Mouse (Mus musculus): ENCODE measurements around the gene Kctd13.
A peak's percentile ranks its signal among the peaks of the same experiment; 100 is the strongest.
"Not testable (repeated sequence)": the region's sequence is repeated elsewhere in the genome, so short reads cannot be mapped to it uniquely, and the experiment has no call there.

Kctd13 gene

DNA sequence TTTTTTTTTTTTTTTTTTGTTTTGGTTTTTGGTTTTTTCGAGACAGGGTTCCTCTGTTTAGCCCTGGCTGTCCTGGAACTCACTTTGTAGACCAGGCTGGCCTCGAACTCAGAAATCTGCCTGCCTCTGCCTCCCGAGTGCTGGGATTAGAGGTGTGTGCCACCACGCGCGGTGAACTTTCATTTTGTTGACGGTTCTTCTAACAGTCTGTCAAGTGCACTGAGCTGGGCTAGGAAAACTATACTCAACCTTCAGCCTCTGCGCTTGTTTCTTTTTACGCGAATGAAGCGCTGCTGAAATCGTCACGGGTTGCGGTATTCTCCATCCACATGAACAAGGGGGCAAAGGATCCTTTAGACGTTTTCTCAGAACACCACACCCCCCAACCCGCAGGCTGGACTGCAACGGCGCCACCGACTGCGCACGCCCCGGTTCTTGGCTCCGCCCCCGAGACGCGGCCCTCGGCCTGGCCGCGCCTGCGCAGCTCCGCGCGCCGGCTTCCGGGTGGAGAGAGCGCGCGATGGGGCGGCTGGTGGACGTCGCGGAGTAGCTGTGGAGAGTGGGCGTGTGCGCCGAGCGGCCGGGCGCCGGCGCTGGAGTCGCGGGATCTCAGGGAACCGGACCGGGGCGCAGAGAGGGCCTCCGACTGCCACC, at the start of gene Kctd13:
Gene Kctd13 (plus strand): TSS at position 496 of the 654 bp plus-strand sequence.
- peak; percentile 90 for DNase-seq (ENCODE audit: low spot score)

GRCm38 (mm10) chr7:126881040-126881439, 47.6 kb upstream of the Kctd13 start:
- DNase-seq (ENCODE audit: low spot score): peak; percentile 30

GRCm38 (mm10) chr7:126883731-126884181, 44.9 kb upstream of the Kctd13 start:
- peak; percentile 45 for DNase-seq (ENCODE audit: low spot score)

- DNase-seq (ENCODE audit: low spot score): peak; percentile 98
Observed at GRCm38 (mm10) chr7:126884286-126885164, 44.2 kb upstream of the Kctd13 start, which contains the start of gene Taok2. Taok2 (minus strand) TSS chr7:126884703.

DNA sequence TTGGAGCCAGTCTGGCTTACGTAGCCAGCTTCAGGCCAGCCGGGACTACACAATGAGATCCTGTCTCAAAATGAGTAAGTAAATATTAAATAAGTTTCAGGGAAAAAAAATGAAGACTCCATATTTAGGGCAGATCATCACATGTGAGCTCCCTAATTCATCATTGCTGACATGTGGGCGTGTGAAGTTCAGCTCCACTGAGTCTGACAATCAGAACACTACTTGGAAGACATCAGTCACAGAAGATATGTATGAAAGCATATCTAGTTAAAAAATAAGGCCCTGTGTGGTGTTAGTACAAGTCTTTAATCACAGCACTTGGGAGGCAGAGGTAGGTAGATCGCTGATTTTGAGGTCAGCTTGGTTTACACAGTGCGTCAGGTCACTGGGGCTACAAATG, 41.4 kb upstream of the Kctd13 start:
- no peak for DNase-seq (ENCODE audit: low spot score)

- peak; percentile 35 for DNase-seq (ENCODE audit: low spot score)
Observed at GRCm38 (mm10) chr7:126888852-126889251, 39.8 kb upstream of the Kctd13 start.

DNA sequence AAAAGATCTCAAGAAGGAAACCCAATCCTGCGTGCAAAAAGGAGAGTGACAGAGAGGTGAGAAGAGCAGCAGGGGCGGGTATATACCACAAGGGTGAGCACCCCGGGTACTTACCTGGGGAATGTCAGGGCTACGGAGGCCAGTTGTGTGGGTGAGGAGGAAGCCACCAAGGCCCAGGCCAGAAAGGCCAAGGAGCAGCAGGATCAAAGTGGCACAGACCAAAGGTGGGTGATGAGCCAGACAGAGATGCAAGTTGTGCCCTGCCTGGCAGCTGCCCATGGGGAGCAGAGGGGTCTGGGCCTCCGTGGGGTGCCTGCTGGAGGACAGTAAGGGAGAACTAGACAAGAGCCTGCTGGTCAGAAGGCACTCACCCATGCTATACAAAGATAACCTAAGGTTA, 31.8 kb upstream of the Kctd13 start:
- DNase-seq (ENCODE audit: low spot score): no peak

DNA sequence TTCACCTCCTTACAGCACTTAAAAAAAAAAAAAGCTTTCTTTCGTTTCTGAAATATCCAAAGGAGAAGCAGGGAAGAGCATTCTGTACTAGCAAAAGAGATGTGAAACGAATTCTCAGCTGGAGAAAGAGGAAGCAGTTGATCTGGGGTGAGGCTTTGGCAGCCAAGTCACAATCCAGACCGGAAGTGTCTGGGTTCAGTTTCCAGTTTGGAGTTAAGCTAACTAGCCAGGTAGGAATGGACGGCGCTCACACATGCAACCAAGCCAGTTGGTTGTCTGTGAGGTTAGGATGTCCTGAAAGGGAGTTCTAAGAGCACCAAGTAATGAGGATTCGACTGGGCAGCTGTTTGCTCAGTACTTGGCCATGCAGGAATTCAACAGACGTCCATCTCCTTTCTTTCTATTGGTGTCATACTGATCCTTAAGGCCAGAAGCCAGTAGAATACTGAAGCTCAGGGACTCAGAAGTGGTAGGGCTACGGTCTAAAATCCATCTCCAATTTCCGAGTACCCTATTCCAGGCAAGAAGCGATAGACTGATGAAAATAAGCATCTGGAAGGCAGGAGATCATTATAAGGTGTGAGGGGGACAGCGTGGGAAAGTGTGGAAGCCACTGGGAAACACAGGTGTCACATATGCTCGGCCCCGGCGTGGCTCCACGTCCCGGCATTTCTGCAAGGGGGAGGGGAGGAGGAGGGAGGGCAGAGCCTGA, 31.1 kb upstream of the Kctd13 start:
- no peak for DNase-seq (ENCODE audit: low spot score)

- peak; percentile 96 for DNase-seq (ENCODE audit: low spot score)
Observed at GRCm38 (mm10) chr7:126898102-126898990, 30.3 kb upstream of the Kctd13 start.

DNA sequence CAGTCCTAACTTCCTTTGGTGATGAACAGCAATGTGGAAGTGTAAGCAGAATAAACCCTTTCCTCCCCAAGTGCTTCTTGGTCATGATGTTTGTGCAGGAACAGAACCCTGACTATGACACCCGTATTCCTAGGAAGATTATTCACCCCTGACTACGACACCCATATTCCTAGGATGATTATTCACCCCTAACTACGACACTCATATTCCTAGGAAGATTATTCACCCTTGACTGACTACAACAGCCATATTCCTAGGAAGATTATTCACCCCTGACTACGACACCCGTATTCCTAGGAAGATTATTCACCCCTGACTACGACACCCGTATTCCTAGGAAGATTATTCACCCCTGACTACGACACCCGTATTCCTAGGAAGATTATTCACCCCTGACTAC, 28.9 kb upstream of the Kctd13 start:
- not testable (repeated sequence) for DNase-seq (ENCODE audit: low spot score)

DNA sequence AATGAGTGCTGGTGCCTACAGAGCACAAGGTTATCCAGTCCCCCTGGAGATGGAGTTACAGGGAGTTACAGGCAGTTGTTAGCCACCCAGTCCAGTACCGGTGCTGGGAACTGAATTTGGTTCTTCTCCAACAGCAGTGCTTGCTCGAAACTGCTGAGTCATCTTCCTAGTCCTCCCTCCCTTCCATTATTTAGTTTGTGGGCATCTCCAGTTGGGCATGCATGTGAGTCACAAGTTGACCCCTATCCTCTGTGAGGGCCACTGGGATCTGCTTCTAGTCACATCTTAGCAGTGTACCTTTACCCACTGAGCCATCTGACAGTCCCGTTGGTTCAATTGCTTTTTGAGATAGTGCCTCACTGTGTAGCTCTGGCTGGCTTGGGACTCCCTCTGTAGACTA, 23.1 kb upstream of the Kctd13 start:
- no peak for DNase-seq (ENCODE audit: low spot score)

- no peak for DNase-seq (ENCODE audit: low spot score)
Observed at GRCm38 (mm10) chr7:126914844-126915243, 13.8 kb upstream of the Kctd13 start.

DNA sequence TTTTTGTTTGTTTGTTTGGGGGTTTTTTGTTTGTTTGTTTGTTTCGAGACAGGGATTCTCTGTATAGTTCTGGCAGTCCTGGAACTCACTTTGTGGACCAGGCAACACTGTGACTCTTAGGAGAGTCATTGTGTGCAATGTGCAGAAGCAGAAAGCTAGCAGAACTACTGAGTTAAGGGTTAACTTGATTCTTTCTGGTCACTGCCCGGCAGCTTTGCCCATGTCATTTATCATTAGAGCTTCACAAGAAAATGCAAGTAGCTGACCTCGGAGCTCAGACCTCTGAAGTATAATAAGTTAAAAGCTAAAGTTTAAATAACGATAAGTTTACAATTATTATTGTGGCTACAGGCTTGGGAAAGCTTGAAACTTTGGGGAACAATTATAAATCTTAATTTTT, 10.3 kb upstream of the Kctd13 start:
- DNase-seq (ENCODE audit: low spot score): peak; percentile 26

GRCm38 (mm10) chr7:126919973-126920372, 8.7 kb upstream of the Kctd13 start:
- no peak for DNase-seq (ENCODE audit: low spot score)

GRCm38 (mm10) chr7:126921563-126921962, 7.1 kb upstream of the Kctd13 start:
- no peak for DNase-seq (ENCODE audit: low spot score)

GRCm38 (mm10) chr7:126922624-126923060, 6.0 kb upstream of the Kctd13 start, which contains the start of gene Tmem219:
Tmem219 (minus strand) TSS chr7:126922917.
- peak; percentile 51 for DNase-seq (ENCODE audit: low spot score)

DNA sequence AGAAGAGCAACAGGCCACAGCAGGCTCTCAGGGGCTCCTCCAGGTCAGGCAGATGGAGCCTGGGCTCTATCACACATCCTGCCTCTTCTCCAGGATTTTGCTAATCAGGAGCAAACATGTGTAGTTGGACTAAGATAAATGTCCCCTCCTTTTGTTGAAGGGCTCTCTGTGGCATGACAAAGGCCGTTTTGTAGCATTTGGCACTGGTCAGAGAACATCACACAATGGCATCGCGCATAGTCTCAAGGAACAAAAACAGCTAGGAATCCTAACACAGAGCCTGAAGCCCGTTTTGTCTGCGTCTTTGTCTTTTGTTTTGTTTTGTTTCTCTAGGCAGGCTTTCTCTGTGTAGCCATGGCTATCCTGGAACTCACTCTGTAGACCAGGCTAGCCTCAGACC, 4.7 kb upstream of the Kctd13 start:
- peak; percentile 42 for DNase-seq (ENCODE audit: low spot score)

DNA sequence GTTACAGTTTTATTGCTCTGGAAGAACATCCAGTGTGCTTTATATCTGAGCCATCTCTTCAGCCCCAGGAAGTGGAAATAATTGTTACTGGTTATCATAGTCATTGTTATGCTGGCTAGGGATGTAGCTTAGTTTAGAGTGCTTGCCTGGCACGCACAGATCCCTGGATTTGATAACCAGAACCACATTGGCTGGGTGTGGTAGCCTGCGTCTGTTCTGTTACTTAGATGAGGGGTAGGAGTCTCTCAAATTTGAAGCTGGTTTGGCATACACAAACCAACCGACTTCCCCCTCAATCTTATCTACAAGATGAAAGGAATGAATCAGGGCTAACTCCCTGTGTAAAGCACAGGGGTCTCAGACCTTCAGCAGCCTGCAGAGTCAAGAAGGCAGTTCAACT, 2.4 kb upstream of the Kctd13 start:
- DNase-seq (ENCODE audit: low spot score): no peak

DNA sequence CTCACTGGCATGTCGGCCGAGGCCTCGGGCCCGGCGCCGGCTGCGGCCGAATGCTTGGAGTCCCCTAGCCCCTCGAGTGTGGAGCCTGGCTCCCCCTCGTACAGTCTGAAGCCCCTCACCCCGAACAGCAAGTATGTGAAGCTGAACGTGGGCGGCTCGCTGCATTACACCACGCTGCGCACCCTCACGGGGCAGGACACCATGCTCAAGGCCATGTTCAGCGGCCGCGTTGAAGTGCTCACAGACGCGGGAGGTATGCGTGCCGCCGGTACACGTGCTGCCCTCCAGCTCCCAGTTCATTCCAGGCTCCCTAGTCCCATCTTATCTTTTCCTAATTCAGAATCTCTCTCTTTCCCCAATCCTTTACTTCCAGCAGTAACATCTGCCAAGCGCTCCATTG, 367 bp downstream of the Kctd13 start:
- peak; percentile 58 for DNase-seq (ENCODE audit: low spot score)

- no peak for DNase-seq (ENCODE audit: low spot score)
Observed at GRCm38 (mm10) chr7:126932652-126933051, 4.0 kb downstream of the Kctd13 start.

- DNase-seq (ENCODE audit: low spot score): no peak
Observed at GRCm38 (mm10) chr7:126941171-126941570, 12.5 kb downstream of the Kctd13 start.

All from embryo, embryonic 10 days (tissue).